Mouse (Mus musculus): Measurements from ENCODE around the gene Gpr35.

DNA sequence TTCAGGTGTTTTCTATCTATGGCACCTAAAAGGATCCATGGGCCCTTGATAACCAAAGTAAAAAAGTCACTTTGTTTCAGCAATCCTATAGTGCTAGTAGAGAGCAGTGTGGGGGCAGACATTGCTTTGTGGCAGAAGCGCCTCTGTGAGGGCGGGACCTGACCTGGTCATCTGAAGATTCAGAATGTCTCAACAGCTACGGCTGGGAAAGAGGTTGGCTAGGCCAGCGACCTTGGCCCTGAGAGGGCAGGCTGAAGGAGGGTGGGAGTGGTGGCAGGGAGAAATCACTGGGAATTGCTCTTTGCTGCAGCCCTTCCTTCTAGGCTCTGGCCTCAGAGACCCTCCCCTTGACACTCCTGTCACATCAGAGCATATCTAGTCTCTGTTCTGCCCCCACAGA is 36.4 kb upstream of the Gpr35 start:
- TF ChIP-seq CTCF (IDR thresholded peaks at IDR 0.05; ENCODE audit: low read depth) (no peak), EP300 (optimal IDR thresholded peaks at IDR 0.05) (no peak)
